ENCODE assay signal across 24 mouse cellular contexts in genomic region chr11:108247121-108247863, GRCm38 (mm10).
DNase-seq lines count a peak whose midpoint lies in the region; ATAC-seq lines count a peak whose summit lies in the region.
"Had no signal": no experiment of that assay in that cellular context is flagged by ENCODE, and none has a peak within 500 bp of the region (broad histone marks: within the 10 kb centered on the region; RNA-seq: fewer than 3 reads in every experiment).

No protein-coding gene starts in this region.

- H3K4me1 ChIP-seq in heart, embryonic 10.5 days = peaks cover 84% of the 10 kb centered on the region
- H3K4me1 ChIP-seq in liver, embryonic 13.5 days (replicated peaks) = peaks cover 87% of the 10 kb centered on the region
- H3K4me1 ChIP-seq in liver, embryonic 12.5 days = peaks cover 83% of the 10 kb centered on the region

- ATAC-seq in liver, embryonic 13.5 days (ENCODE audit: low read depth) = no peak
- ATAC-seq in liver, embryonic 12.5 days = no peak
- ATAC-seq: forebrain, embryonic 14.5 days; forebrain, postnatal 0 days had no signal

- intact Hi-C loops in heart, postnatal 14 days (cut with DNase I) = no loop called here

- H3K27me3 ChIP-seq in heart, embryonic 10.5 days (ENCODE audit: insufficient read depth, poor library complexity, severe bottlenecking) = no peaks in the 10 kb centered on the region
- H3K27me3 ChIP-seq in liver, embryonic 13.5 days = no peaks in the 10 kb centered on the region
- H3K27me3 ChIP-seq in liver, embryonic 12.5 days (replicated peaks) = 0 out of 2 replicates have a peak, but pooled peaks cover 2% of the 10 kb centered on the region
- H3K27me3 ChIP-seq: embryonic facial prominence, embryonic 12.5 days; embryonic facial prominence, embryonic 15.5 days; heart, embryonic 12.5 days; heart, embryonic 15.5 days; hindbrain, embryonic 15.5 days had no signal

- no peak for DNase-seq in heart, embryonic 10.5 days (ENCODE audit: low spot score)
- no peak for DNase-seq in heart, postnatal 14 days
- no peak for DNase-seq in liver, embryonic 13.5 days
- peak; percentile 63 for DNase-seq in Muller cell, postnatal 12 days (ENCODE audit: inconsistent ontology term)
- DNase-seq in embryo, embryonic 9.5 days (ENCODE audit: extremely low spot score) = no peak
- DNase-seq: adrenal gland, postnatal 10 days; adrenal gland, postnatal 36 days; cerebellum, adult 18-20 months; cerebellum, adult 9-10 months; cerebellum, postnatal 14 days; forebrain, postnatal 0 days; gastrocnemius, adult 2 months; gastrocnemius, postnatal 14 days; heart, adult 11 months; heart, postnatal 10 days; heart, postnatal 4 days had no signal

- H3K9ac ChIP-seq in liver, embryonic 13.5 days = no peak overlapping the region
- H3K9ac ChIP-seq in liver, embryonic 12.5 days = no peak overlapping the region
- H3K9ac ChIP-seq: embryonic facial prominence, embryonic 12.5 days; embryonic facial prominence, embryonic 15.5 days; forebrain, postnatal 0 days; hindbrain, embryonic 15.5 days had no signal

- H3K4me3 ChIP-seq in heart, embryonic 10.5 days = no peak overlapping the region
- no peak overlapping the region for H3K4me3 ChIP-seq in liver, embryonic 13.5 days (replicated peaks)
- no peak overlapping the region for H3K4me3 ChIP-seq in liver, embryonic 12.5 days
- H3K4me3 ChIP-seq: embryonic facial prominence, embryonic 12.5 days; embryonic facial prominence, embryonic 15.5 days; gastrocnemius, adult 2 months; hindbrain, embryonic 15.5 days had no signal

- H3K9me3 ChIP-seq in heart, embryonic 10.5 days = no peaks in the 10 kb centered on the region
- H3K9me3 ChIP-seq in liver, embryonic 13.5 days (replicated peaks) = no peaks in the 10 kb centered on the region
- H3K9me3 ChIP-seq in liver, embryonic 12.5 days (replicated peaks) = no peaks in the 10 kb centered on the region
- H3K9me3 ChIP-seq: embryonic facial prominence, embryonic 12.5 days; embryonic facial prominence, embryonic 15.5 days; heart, embryonic 12.5 days; heart, embryonic 15.5 days; hindbrain, embryonic 15.5 days had no signal

- H3K36me3 ChIP-seq in heart, embryonic 10.5 days = no peaks in the 10 kb centered on the region
- no peaks in the 10 kb centered on the region for H3K36me3 ChIP-seq in liver, embryonic 13.5 days
- H3K36me3 ChIP-seq in liver, embryonic 12.5 days = no peaks in the 10 kb centered on the region
- H3K36me3 ChIP-seq: embryonic facial prominence, embryonic 12.5 days; embryonic facial prominence, embryonic 15.5 days; G1E; heart, embryonic 12.5 days; heart, embryonic 15.5 days; hindbrain, embryonic 15.5 days had no signal

- WGBS in heart, embryonic 10.5 days = 86% methylated on average over 10 of the region's 10 CpGs
- 62% methylated on average over 10 of the region's 10 CpGs for WGBS in liver, embryonic 13.5 days (ENCODE audit: insufficient replicate concordance)
- WGBS in liver, embryonic 12.5 days (ENCODE audit: insufficient replicate concordance) = 67% methylated on average over 10 of the region's 10 CpGs

- peak overlapping the region; percentile 81 for H3K27ac ChIP-seq in heart, embryonic 10.5 days
- H3K27ac ChIP-seq in liver, embryonic 13.5 days = peak overlapping the region; percentile 15; the same call in 1 of the 2 replicates
- H3K27ac ChIP-seq in liver, embryonic 12.5 days = no peak overlapping the region
- H3K27ac ChIP-seq: embryonic facial prominence, embryonic 12.5 days; embryonic facial prominence, embryonic 15.5 days; hindbrain, embryonic 15.5 days had no signal

- no peak overlapping the region for H3K4me2 ChIP-seq in liver, embryonic 13.5 days
- no peak overlapping the region for H3K4me2 ChIP-seq in liver, embryonic 12.5 days
- H3K4me2 ChIP-seq: embryonic facial prominence, embryonic 12.5 days; embryonic facial prominence, embryonic 15.5 days; hindbrain, embryonic 15.5 days had no signal
